In the genomic region with DNA sequence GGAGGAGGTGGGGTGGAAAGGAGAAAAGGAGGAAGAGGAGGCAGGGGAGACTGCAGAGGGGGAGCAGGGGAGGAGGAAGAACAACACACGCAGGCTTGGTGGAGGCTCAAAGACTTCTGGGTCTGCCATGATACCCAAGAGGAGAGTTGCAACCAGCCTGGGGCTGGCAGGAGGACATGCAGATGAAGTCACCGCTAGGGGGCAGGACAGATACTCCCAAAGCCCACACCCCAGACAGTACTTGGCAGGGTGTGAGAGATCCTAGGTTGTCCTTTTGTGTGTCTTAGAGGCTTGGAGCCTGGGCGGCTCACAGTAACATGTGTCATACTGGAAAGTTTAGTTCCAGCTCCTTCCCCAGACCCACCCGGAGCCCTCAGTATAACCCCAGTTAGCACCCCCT, we compare ENCODE assay signal across 9 mouse cellular contexts. TPM values are rescaled to one million over a fixed set of nuclear protein-coding genes. Genes with fewer than 3 reads are reported as not detected.
DNase-seq lines count a peak whose midpoint lies in the region; ATAC-seq and TF ChIP-seq lines count a peak whose summit lies in the region.
"Had no signal": no experiment of that assay in that cellular context is flagged by ENCODE, and none has a peak within 500 bp of the region (broad histone marks: within the 10 kb centered on the region; RNA-seq: fewer than 3 reads in every experiment).

No protein-coding gene starts in this region.

- TF ChIP-seq POLR2A in thymus, adult 2 months (IDR thresholded peaks at IDR 0.05; ENCODE audit: control insufficient read depth, extremely low read depth, insufficient read depth, low read length, poor library complexity) = no peak
- TF ChIP-seq POLR2A in kidney, adult 2 months (IDR thresholded peaks at IDR 0.05; ENCODE audit: low read depth, low read length) = no peak

- H3K4me2 ChIP-seq in forebrain, embryonic 14.5 days (ENCODE audit: low read length) = no peak overlapping the region
- H3K4me2 ChIP-seq in forebrain, embryonic 15.5 days (replicated peaks) = no peak overlapping the region

- H3K9me3 ChIP-seq in forebrain, embryonic 14.5 days (replicated peaks; ENCODE audit: control insufficient read depth, low read length) = no peaks in the 10 kb centered on the region
- no peaks in the 10 kb centered on the region for H3K9me3 ChIP-seq in forebrain, embryonic 15.5 days

- no peak overlapping the region for H3K4me3 ChIP-seq in forebrain, embryonic 14.5 days (ENCODE audit: low read depth, low read length)
- no peak overlapping the region for H3K4me3 ChIP-seq in forebrain, embryonic 15.5 days
- H3K4me3 ChIP-seq in thymus, adult 2 months (ENCODE audit: control insufficient read depth, insufficient read depth, low read length) = no peak overlapping the region
- no peak overlapping the region for H3K4me3 ChIP-seq in kidney, adult 2 months (ENCODE audit: insufficient read depth, low read depth, low read length)

- ATAC-seq in forebrain, embryonic 14.5 days = no peak
- no peak for ATAC-seq in forebrain, embryonic 15.5 days (replicated peaks)

- no peak for TF ChIP-seq CTCF in thymus, adult 2 months (IDR thresholded peaks at IDR 0.05; ENCODE audit: borderline replicate concordance, control insufficient read depth, extremely low read depth, insufficient read depth, low read length, poor library complexity)
- peak; percentile 57; the same call in 1 of the 2 replicates for TF ChIP-seq CTCF in kidney, adult 2 months (conservative IDR thresholded peaks at IDR 0.05; ENCODE audit: insufficient read depth, insufficient read length, low read depth, low read length)

- WGBS in forebrain, embryonic 14.5 days = 35% methylated on average over 4 of the region's 4 CpGs
- WGBS in forebrain, embryonic 15.5 days = 40% methylated on average over 4 of the region's 4 CpGs
- 44% methylated on average over 4 of the region's 4 CpGs for WGBS in thymus, adult 2 months
- 45% methylated on average over 4 of the region's 4 CpGs for whole genome bisulfite sequencing in kidney, adult 2 months

- H3K9ac ChIP-seq in forebrain, embryonic 14.5 days (ENCODE audit: low read length) = no peak overlapping the region
- no peak overlapping the region for H3K9ac ChIP-seq in forebrain, embryonic 15.5 days (replicated peaks)

- H3K27me3 ChIP-seq in forebrain, embryonic 14.5 days (replicated peaks; ENCODE audit: control insufficient read depth, insufficient read depth, low read length) = no peaks in the 10 kb centered on the region
- no peaks in the 10 kb centered on the region for H3K27me3 ChIP-seq in forebrain, embryonic 15.5 days
- H3K27me3 ChIP-seq in thymus, adult 2 months (ENCODE audit: control insufficient read depth, insufficient read depth, low read length) = no peaks in the 10 kb centered on the region
- H3K27me3 ChIP-seq in kidney, adult 2 months (replicated peaks; ENCODE audit: control insufficient read depth, insufficient read depth, low read length) = no peaks in the 10 kb centered on the region

- H3K4me1 ChIP-seq in forebrain, embryonic 14.5 days (ENCODE audit: control insufficient read depth, insufficient read depth, low read length) = no peaks in the 10 kb centered on the region
- H3K4me1 ChIP-seq in forebrain, embryonic 15.5 days = no peaks in the 10 kb centered on the region
- H3K4me1 ChIP-seq in thymus, adult 2 months (replicated peaks; ENCODE audit: control insufficient read depth, insufficient read depth, low read length) = no peaks in the 10 kb centered on the region
- H3K4me1 ChIP-seq in kidney, adult 2 months (ENCODE audit: control insufficient read depth, insufficient read depth, low read length) = no peaks in the 10 kb centered on the region

- DNase-seq in forebrain, embryonic 14.5 days (ENCODE audit: low spot score) = peak; percentile 27
- peak; percentile 24 for DNase-seq in thymus, postnatal 0 days (ENCODE audit: low spot score)
- DNase-seq in thymus, adult 2 months = no peak
- peak; percentile 41 for DNase-seq in kidney, adult 2 months
- DNase-seq in retina, postnatal 1 day = peak; percentile 45
- no peak for DNase-seq in gastrocnemius, adult 8-10 months (ENCODE audit: low spot score in 2 of 2)
- no peak for DNase-seq in urinary bladder, postnatal 4 days (ENCODE audit: low spot score in 2 of 2)

- H3K36me3 ChIP-seq in forebrain, embryonic 14.5 days (ENCODE audit: control insufficient read depth, insufficient read depth, low read length) = no peaks in the 10 kb centered on the region
- H3K36me3 ChIP-seq in forebrain, embryonic 15.5 days = no peaks in the 10 kb centered on the region
- H3K36me3 ChIP-seq in thymus, adult 2 months (ENCODE audit: control insufficient read depth, insufficient read depth, low read length) = no peaks in the 10 kb centered on the region
- no peaks in the 10 kb centered on the region for H3K36me3 ChIP-seq in kidney, adult 2 months (ENCODE audit: control insufficient read depth, insufficient read depth, low read length)

- no peak overlapping the region for H3K27ac ChIP-seq in forebrain, embryonic 14.5 days (ENCODE audit: low read depth, low read length)
- no peak overlapping the region for H3K27ac ChIP-seq in forebrain, embryonic 15.5 days (replicated peaks)
- no peak overlapping the region for H3K27ac ChIP-seq in thymus, adult 2 months (ENCODE audit: control insufficient read depth, insufficient read depth, low read length)
- no peak overlapping the region for H3K27ac ChIP-seq in kidney, adult 2 months (ENCODE audit: insufficient read depth, low read depth, low read length)

RNA-seq across cellular contexts. Expression of a gene that starts 5.0 kb away (rescaled TPM):
- not detected in 2 replicates for polyA plus RNA-seq in forebrain, embryonic 14.5 days (2014; fragmentation: Nextera tagmentation; extraction: Ambion mirVana)
- polyA plus RNA-seq in forebrain, embryonic 15.5 days (2015; fragmentation: Nextera tagmentation; extraction: Ambion mirVana) = not detected in 2 replicates
- not detected in 2 replicates for polyA plus RNA-seq in thymus, postnatal 0 days (2015; fragmentation: Nextera tagmentation; extraction: Ambion mirVana)
- polyA plus RNA-seq in thymus, adult 2 months (2012; rRNA removed) = 0.65 and 0.70 TPM in 2 replicates
- 0.09 and 0.19 TPM in 2 replicates for polyA plus RNA-seq in kidney, adult 2 months (2012; rRNA removed)
- not detected for total RNA-seq in gastrocnemius, adult 8-10 months (2022)
- total RNA-seq: layer of hippocampus, adult 18-20 months had no signal

RNA-seq across cellular contexts. Expression of a gene that starts 21.9 kb away (rescaled TPM):
- not detected in 2 replicates for polyA plus RNA-seq in forebrain, embryonic 14.5 days (2014; fragmentation: Nextera tagmentation; extraction: Ambion mirVana)
- polyA plus RNA-seq in forebrain, embryonic 15.5 days (2015; fragmentation: Nextera tagmentation; extraction: Ambion mirVana) = not detected in 2 replicates
- 0.60 and 0.72 TPM in 2 replicates for polyA plus RNA-seq in thymus, postnatal 0 days (2015; fragmentation: Nextera tagmentation; extraction: Ambion mirVana)
- 0.84 and 1.1 TPM in 2 replicates for polyA plus RNA-seq in thymus, adult 2 months (2012; rRNA removed)
- 1.0 and 1.1 TPM in 2 replicates for polyA plus RNA-seq in kidney, adult 2 months (2012; rRNA removed)
- not detected for total RNA-seq in gastrocnemius, adult 8-10 months (2022)
- total RNA-seq: layer of hippocampus, adult 18-20 months had no signal

RNA-seq across cellular contexts. Expression of a gene that starts 38.0 kb away (rescaled TPM):
- not detected in 2 replicates for polyA plus RNA-seq in forebrain, embryonic 14.5 days (2014; fragmentation: Nextera tagmentation; extraction: Ambion mirVana)
- not detected in 2 replicates for polyA plus RNA-seq in forebrain, embryonic 15.5 days (2015; fragmentation: Nextera tagmentation; extraction: Ambion mirVana)
- polyA plus RNA-seq in thymus, postnatal 0 days (2015; fragmentation: Nextera tagmentation; extraction: Ambion mirVana) = 0.38 and 0.42 TPM in 2 replicates
- polyA plus RNA-seq in thymus, adult 2 months (2012; rRNA removed) = 0.57 TPM in 2 replicates
- polyA plus RNA-seq in kidney, adult 2 months (2012; rRNA removed) = 0.11 and 0.52 TPM in 2 replicates
- not detected for total RNA-seq in gastrocnemius, adult 8-10 months (2022)
- total RNA-seq: layer of hippocampus, adult 18-20 months had no signal

RNA-seq across cellular contexts. Expression of a gene that starts 47.3 kb away (rescaled TPM):
- polyA plus RNA-seq in forebrain, embryonic 14.5 days (2014; fragmentation: Nextera tagmentation; extraction: Ambion mirVana) = not detected in 2 replicates
- not detected in 2 replicates for polyA plus RNA-seq in forebrain, embryonic 15.5 days (2015; fragmentation: Nextera tagmentation; extraction: Ambion mirVana)
- polyA plus RNA-seq in thymus, postnatal 0 days (2015; fragmentation: Nextera tagmentation; extraction: Ambion mirVana) = 1.7 and 2.1 TPM in 2 replicates
- polyA plus RNA-seq in thymus, adult 2 months (2012; rRNA removed) = 1.8 and 2.3 TPM in 2 replicates
- 1.6 and 1.7 TPM in 2 replicates for polyA plus RNA-seq in kidney, adult 2 months (2012; rRNA removed)
- not detected for total RNA-seq in gastrocnemius, adult 8-10 months (2022)
- total RNA-seq: layer of hippocampus, adult 18-20 months had no signal

RNA-seq across cellular contexts. Expression of a gene that starts 47.6 kb away (rescaled TPM):
- 0.69 and 0.86 TPM in 2 replicates for polyA plus RNA-seq in forebrain, embryonic 14.5 days (2014; fragmentation: Nextera tagmentation; extraction: Ambion mirVana)
- polyA plus RNA-seq in forebrain, embryonic 15.5 days (2015; fragmentation: Nextera tagmentation; extraction: Ambion mirVana) = 0.24 and 0.59 TPM in 2 replicates
- 0.65 and 1.4 TPM in 2 replicates for polyA plus RNA-seq in thymus, postnatal 0 days (2015; fragmentation: Nextera tagmentation; extraction: Ambion mirVana)
- 1.9 and 2.0 TPM in 2 replicates for polyA plus RNA-seq in thymus, adult 2 months (2012; rRNA removed)
- polyA plus RNA-seq in kidney, adult 2 months (2012; rRNA removed) = not detected in 2 replicates
- total RNA-seq in gastrocnemius, adult 8-10 months (2022) = not detected
- total RNA-seq: layer of hippocampus, adult 18-20 months had no signal

Comparison
In these comparisons a context has a peak if more than half of its experiments do, and no peak if none do; other contexts are left out.
1. DNase-seq: peak in forebrain, embryonic 14.5 days (single experiment), thymus, postnatal 0 days (single experiment), kidney, adult 2 months (single experiment) and retina, postnatal 1 day (single experiment); none in thymus, adult 2 months (single experiment), gastrocnemius, adult 8-10 months (0 of 2) and urinary bladder, postnatal 4 days (0 of 2).